Mouse (Mus musculus): ENCODE measurements at regions not wholly inside any gene's neighbourhood (a gene's known extent, or its start where the extent isn't known, plus 50 kb on each side); places are given as distances from the start of the nearest gene placed in this dataset.

GRCm38 (mm10) chr14:76800181-76800580 lies 236.4 kb upstream of the Ccdc122 start:
- TF ChIP-seq CTCF (IDR thresholded peaks at IDR 0.05; ENCODE audit: low read depth, low read length) (no peak), POLR2A (IDR thresholded peaks at IDR 0.05; ENCODE audit: borderline replicate concordance, low read depth, low read length) (no peak)

All from bone marrow macrophage, adult 2 months (primary cell).